10 mouse cellular contexts compared by ENCODE assay signal in genomic region chr17:13830636-13831341, GRCm38 (mm10).
A peak's percentile ranks its signal among the peaks of the same experiment; 100 is the strongest.
DNase-seq lines count a peak whose midpoint lies in the region; ATAC-seq lines count a peak whose summit lies in the region.
"Had no signal": no experiment of that assay in that cellular context is flagged by ENCODE, and none has a peak within 500 bp of the region (broad histone marks: within the 10 kb centered on the region; RNA-seq: fewer than 3 reads in every experiment).

No protein-coding gene starts in this region.

- intact Hi-C loops in left cerebral cortex, postnatal 36 days (cut with DNase I), result loop anchor here (5.0 kb wide), 2 partner anchors 148 to 358 kb away; no protein-coding TSS in a partner anchor

- no peaks in the 10 kb centered on the region for H3K4me1 ChIP-seq in midbrain, embryonic 16.5 days (ENCODE audit: control insufficient read depth, insufficient read depth, low read length)
- H3K4me1 ChIP-seq: embryonic facial prominence, embryonic 12.5 days; liver, embryonic 15.5 days had no signal

- H3K27ac ChIP-seq in midbrain, embryonic 16.5 days (ENCODE audit: low read length), result no peak overlapping the region
- H3K27ac ChIP-seq: embryonic facial prominence, embryonic 12.5 days; liver, embryonic 15.5 days had no signal

- H3K27me3 ChIP-seq in midbrain, embryonic 16.5 days (ENCODE audit: control insufficient read depth, insufficient read depth, low read depth, low read length), result no peaks in the 10 kb centered on the region
- H3K27me3 ChIP-seq: embryonic facial prominence, embryonic 12.5 days; liver, embryonic 15.5 days had no signal

- no peak overlapping the region for H3K4me3 ChIP-seq in midbrain, embryonic 16.5 days (ENCODE audit: low read depth, low read length)
- H3K4me3 ChIP-seq: embryonic facial prominence, embryonic 12.5 days; liver, embryonic 15.5 days had no signal

- H3K9me3 ChIP-seq in midbrain, embryonic 16.5 days (replicated peaks; ENCODE audit: control insufficient read depth, low read length, poor library complexity, severe bottlenecking), result no peaks in the 10 kb centered on the region
- H3K9me3 ChIP-seq: embryonic facial prominence, embryonic 12.5 days; liver, embryonic 15.5 days had no signal

- ATAC-seq in midbrain, embryonic 16.5 days, result peak; percentile 67; the same call in 1 of the 2 replicates

- H3K36me3 ChIP-seq in midbrain, embryonic 16.5 days (ENCODE audit: control insufficient read depth, insufficient read depth, low read length), result peaks cover 12% of the 10 kb centered on the region

- 80% methylated on average over 1 of the region's 1 CpGs for WGBS in midbrain, embryonic 16.5 days

- H3K9ac ChIP-seq in midbrain, embryonic 16.5 days (ENCODE audit: low read depth, low read length), result no peak overlapping the region
- H3K9ac ChIP-seq: embryonic facial prominence, embryonic 12.5 days; liver, embryonic 15.5 days had no signal

- no peak overlapping the region for H3K4me2 ChIP-seq in midbrain, embryonic 16.5 days (ENCODE audit: low read length)
- H3K4me2 ChIP-seq: embryonic facial prominence, embryonic 12.5 days; liver, embryonic 15.5 days had no signal

- peak; percentile 42 to 58 for DNase-seq in left cerebral cortex, adult 18-20 months (ENCODE audit: low spot score in 2 of 2)
- DNase-seq in left cerebral cortex, postnatal 36 days (ENCODE audit: low spot score in 2 of 2), result no peak
- DNase-seq in adipocyte (ENCODE audit: low spot score), result peak; percentile 82
- peak; percentile 53 for DNase-seq in embryo, embryonic 9.5 days (ENCODE audit: extremely low spot score)
- peak; percentile 62 for DNase-seq in kidney, postnatal 14 days
- DNase-seq in gastrocnemius, adult 8-10 months (ENCODE audit: low spot score in 2 of 2), result no peak
- no peak for DNase-seq in right cerebral cortex, postnatal 4 days

Comparison
In these comparisons a context has a peak if more than half of its experiments do, and no peak if none do; other contexts are left out.
1. DNase-seq: peak in left cerebral cortex, adult 18-20 months (2 of 2), adipocyte (single experiment), embryo, embryonic 9.5 days (single experiment) and kidney, postnatal 14 days (single experiment); none in left cerebral cortex, postnatal 36 days (0 of 2), gastrocnemius, adult 8-10 months (0 of 2) and right cerebral cortex, postnatal 4 days (single experiment).